Mouse (Mus musculus): Measurements from ENCODE around the gene Map3k3. TPM values are rescaled to one million over a fixed set of nuclear protein-coding genes. Genes with fewer than 3 reads are reported as not detected.

The Map3k3 gene
- 16.5 and 18.7 TPM in 2 replicates for polyA plus RNA-seq (2014; fragmentation: Nextera tagmentation; extraction: Ambion mirVana)

DNA sequence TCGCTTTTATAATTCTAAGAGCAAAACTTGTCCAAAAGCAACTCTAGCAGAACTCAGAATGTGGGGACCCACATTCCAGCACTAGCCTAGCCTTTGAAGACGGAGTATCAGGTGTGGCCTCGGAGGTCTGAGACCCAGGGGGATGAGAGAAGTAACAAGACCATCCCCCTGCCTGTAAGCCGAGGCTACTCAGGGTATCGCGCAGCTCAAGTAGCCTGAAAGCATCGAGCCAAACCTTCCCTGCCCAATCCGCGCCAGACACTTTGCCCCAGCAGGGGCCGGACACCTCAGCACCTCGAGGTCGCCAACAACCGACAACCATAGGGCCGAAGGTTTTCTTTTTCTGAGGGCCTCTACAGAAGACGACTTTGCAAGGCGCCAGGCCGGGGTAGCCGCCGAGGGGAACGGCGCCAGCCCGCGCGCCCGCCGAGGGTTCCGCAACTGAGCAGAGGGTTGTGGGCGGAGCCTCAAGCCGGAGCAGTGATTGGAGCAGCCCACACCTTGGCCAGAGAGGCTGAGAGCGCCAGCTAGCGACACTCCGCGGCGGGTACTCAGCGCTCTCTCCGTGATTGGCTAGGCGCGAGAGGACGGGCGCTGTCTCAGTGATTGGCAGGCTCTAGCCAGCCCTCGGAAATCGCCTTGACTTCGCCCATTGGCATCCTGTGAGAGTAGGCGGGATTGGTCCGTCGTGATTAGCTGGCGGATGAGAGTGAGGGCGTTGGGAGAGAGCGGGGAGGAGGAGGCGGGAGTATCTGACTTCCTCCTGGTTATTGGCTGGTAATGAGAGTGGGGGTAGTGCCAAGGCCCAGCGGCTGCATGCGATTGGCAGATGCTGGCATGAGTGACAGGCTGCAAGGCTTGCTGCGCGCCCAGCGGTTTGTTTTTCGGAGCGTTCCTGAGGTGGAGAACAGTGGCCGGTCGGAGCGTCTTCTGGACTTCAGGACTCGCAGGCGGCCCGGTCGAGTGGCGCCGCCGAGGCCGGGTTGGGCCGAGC lies at the start of gene Map3k3:
Gene Map3k3 (plus strand): TSS at position 906 of the 994 bp plus-strand sequence.
- WGBS, result under 1% methylated on average over 69 of the region's 69 CpGs
- peak; percentile 99 for ATAC-seq (ENCODE audit: low FRiP score)

DNA sequence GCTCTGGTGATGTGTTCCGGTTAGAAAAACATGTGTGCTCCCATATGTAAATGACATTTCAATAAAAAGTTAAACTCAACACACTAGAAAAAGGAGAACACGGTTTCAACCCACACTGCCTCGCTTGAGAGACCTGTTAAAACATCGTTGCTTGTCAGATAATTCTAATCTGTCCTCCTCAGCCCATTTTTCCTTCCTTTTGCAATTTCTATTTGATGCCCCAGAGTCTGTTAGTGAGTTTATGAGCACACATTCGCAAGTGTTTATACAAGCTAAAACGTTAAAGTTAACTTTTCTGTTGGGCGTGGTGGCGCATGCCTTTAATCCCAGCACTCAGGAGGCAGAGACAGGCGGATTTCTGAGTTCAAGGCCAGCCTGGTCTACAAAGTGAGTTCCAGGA lies 49.4 kb upstream of the Map3k3 start:
- ATAC-seq (ENCODE audit: low FRiP score), result no peak
- 92% methylated on average over 9 of the region's 9 CpGs for WGBS

More for the DNA sequence above, at the start of gene Map3k3:
- H3K36me3 ChIP-seq (replicated peaks; ENCODE audit: control insufficient read depth, insufficient read depth), result no peaks in the 10 kb centered on the region
- no peaks in the 10 kb centered on the region for H3K27me3 ChIP-seq (ENCODE audit: control insufficient read depth, insufficient read depth, low read length)
- peaks cover 16% of the 10 kb centered on the region for H3K4me1 ChIP-seq (replicated peaks; ENCODE audit: control insufficient read depth, insufficient read depth, low read length)
- peak within 1 kb of the TSS; percentile 98 for H3K4me3 ChIP-seq (replicated peaks; ENCODE audit: low read length)
- peak within 1 kb of the TSS; percentile 78 for H3K4me2 ChIP-seq (replicated peaks)
- peak within 1 kb of the TSS; percentile 96 for H3K27ac ChIP-seq
- H3K9ac ChIP-seq, result peak within 1 kb of the TSS; percentile 92
- H3K9me3 ChIP-seq (ENCODE audit: control insufficient read depth, low read length), result no peaks in the 10 kb centered on the region
- DNase-seq (ENCODE audit: low spot score), result peak; percentile 97

DNA sequence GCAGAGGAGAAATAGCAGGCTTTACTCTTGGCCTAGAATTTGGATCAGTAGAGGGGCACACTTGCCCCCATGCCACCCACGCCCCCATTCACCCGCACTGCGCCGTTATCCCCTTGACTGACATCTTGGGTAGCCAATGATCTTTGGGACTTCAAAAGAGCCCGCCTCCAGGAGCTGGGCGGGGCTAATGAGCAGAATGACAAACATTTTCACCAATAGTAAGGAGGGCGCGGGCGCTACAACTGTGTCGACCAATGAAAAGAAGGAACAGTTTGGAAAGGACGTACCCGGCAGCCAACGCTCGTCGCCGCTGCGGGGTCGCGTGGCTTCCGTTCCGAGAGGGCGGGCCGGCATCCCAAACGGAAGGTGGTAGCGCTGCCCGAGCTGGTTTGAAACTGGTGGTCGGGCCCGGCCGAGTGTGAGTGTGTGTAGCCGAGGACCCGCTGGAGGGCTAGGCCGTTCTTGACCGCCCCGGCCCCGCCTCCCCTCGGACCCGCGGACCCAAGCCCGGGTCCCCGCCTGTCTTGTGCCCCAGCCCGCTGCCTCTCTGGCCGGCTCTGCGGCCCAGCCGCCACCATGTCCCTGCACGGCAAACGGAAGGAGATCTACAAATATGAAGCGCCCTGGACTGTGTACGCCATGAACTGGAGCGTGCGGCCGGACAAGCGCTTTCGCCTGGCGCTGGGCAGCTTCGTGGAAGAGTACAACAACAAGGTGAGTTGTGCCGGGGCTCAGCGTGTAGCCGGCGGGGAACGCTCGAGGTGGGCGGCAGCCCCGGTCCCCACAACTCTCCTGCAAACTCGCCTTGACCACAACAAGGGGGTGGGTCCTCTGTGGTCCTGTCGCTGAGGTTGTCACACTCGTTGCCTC lies 47.6 kb upstream of the Map3k3 start, which contains the start of gene Dcaf7:
Gene Dcaf7 (plus strand): TSS at position 325 of the 870 bp plus-strand sequence.
- ATAC-seq (ENCODE audit: low FRiP score), result peak; percentile 98
- Histone ChIP-seq H3K36me3 (replicated peaks; ENCODE audit: control insufficient read depth, insufficient read depth) (no peaks in the 10 kb centered on the region), H3K9ac (peak within 1 kb of the TSS; percentile 93), H3K27ac (peak within 1 kb of the TSS; percentile 94), H3K27me3 (ENCODE audit: control insufficient read depth, insufficient read depth, low read length) (no peaks in the 10 kb centered on the region), H3K4me2 (replicated peaks) (peak within 1 kb of the TSS; percentile 73), H3K9me3 (ENCODE audit: control insufficient read depth, low read length) (no peaks in the 10 kb centered on the region), H3K4me3 (replicated peaks; ENCODE audit: low read length) (peak within 1 kb of the TSS; percentile 78), H3K4me1 (replicated peaks; ENCODE audit: control insufficient read depth, insufficient read depth, low read length) (peaks cover 22% of the 10 kb centered on the region)
- peak; percentile 100 for DNase-seq (ENCODE audit: low spot score)
- under 1% methylated on average over 60 of the region's 66 CpGs for WGBS

More for the DNA sequence above, 49.4 kb upstream of the Map3k3 start:
- H3K36me3 ChIP-seq (replicated peaks; ENCODE audit: control insufficient read depth, insufficient read depth), result no peaks in the 10 kb centered on the region
- peaks cover 22% of the 10 kb centered on the region for H3K4me1 ChIP-seq (replicated peaks; ENCODE audit: control insufficient read depth, insufficient read depth, low read length)
- no peaks in the 10 kb centered on the region for H3K9me3 ChIP-seq (ENCODE audit: control insufficient read depth, low read length)
- H3K27me3 ChIP-seq (ENCODE audit: control insufficient read depth, insufficient read depth, low read length), result no peaks in the 10 kb centered on the region
- no peak overlapping the region for H3K9ac ChIP-seq
- no peak overlapping the region for H3K4me2 ChIP-seq (replicated peaks)
- H3K27ac ChIP-seq, result no peak overlapping the region
- no peak for DNase-seq (ENCODE audit: low spot score)
- no peak overlapping the region for H3K4me3 ChIP-seq (replicated peaks; ENCODE audit: low read length)

DNA sequence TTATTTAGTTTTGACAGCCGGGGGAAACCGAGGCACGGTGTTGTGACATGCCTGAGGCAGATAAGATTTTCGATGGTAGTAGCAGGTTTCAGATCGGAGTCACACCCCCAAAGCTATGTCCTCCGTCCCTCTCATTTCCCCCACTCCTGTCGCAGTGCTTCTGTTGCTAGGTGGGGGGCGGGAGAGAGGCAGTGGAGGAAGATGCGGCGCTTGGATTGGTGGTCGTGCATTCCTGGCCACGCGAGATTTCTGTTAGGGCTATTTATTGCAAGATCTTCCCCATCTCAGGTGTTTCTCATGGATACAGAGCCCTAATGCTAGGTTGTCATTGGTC lies 47.0 kb upstream of the Map3k3 start:
- peaks cover 22% of the 10 kb centered on the region for H3K4me1 ChIP-seq (replicated peaks; ENCODE audit: control insufficient read depth, insufficient read depth, low read length)
- H3K27me3 ChIP-seq (ENCODE audit: control insufficient read depth, insufficient read depth, low read length), result no peaks in the 10 kb centered on the region
- peak overlapping the region; percentile 73 for H3K4me2 ChIP-seq (replicated peaks)
- H3K36me3 ChIP-seq (replicated peaks; ENCODE audit: control insufficient read depth, insufficient read depth), result no peaks in the 10 kb centered on the region
- DNase-seq (ENCODE audit: low spot score) (peak; percentile 71), ATAC-seq (ENCODE audit: low FRiP score) (peak; percentile 53)
- peak overlapping the region; percentile 78 for H3K4me3 ChIP-seq (replicated peaks; ENCODE audit: low read length)
- H3K9me3 ChIP-seq (ENCODE audit: control insufficient read depth, low read length), result no peaks in the 10 kb centered on the region
- peak overlapping the region; percentile 94 for H3K27ac ChIP-seq
- H3K9ac ChIP-seq, result peak overlapping the region; percentile 93
- under 1% methylated on average over 13 of the region's 13 CpGs for WGBS

DNA sequence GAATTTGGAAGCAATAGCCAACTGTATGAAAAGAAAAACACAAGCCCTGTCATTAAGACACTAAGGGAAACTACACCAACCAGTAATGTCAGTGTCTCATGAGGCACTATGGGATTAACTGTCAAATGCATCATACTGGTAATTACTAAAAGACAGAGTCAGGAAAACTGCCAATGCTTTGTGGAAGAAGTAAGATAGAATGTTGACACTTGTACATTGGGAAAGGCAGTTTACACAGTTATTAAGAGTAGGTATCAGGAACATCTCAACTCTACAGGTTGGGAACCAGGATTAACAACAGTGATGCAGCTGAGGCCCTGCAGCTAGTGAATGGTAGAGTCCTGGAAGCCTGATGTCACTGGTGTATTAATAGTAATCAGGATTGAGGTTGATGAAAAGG lies 40.1 kb upstream of the Map3k3 start:
- Histone ChIP-seq H3K4me2 (replicated peaks) (no peak overlapping the region), H3K27me3 (ENCODE audit: control insufficient read depth, insufficient read depth, low read length) (no peaks in the 10 kb centered on the region), H3K9ac (no peak overlapping the region), H3K27ac (no peak overlapping the region), H3K4me3 (replicated peaks; ENCODE audit: low read length) (no peak overlapping the region), H3K36me3 (replicated peaks; ENCODE audit: control insufficient read depth, insufficient read depth) (peaks cover 30% of the 10 kb centered on the region), H3K4me1 (replicated peaks; ENCODE audit: control insufficient read depth, insufficient read depth, low read length) (no peaks in the 10 kb centered on the region; the same call in 1 of the 2 replicates), H3K9me3 (ENCODE audit: control insufficient read depth, low read length) (no peaks in the 10 kb centered on the region)
- DNase-seq (ENCODE audit: low spot score) (no peak), ATAC-seq (ENCODE audit: low FRiP score) (no peak)

DNA sequence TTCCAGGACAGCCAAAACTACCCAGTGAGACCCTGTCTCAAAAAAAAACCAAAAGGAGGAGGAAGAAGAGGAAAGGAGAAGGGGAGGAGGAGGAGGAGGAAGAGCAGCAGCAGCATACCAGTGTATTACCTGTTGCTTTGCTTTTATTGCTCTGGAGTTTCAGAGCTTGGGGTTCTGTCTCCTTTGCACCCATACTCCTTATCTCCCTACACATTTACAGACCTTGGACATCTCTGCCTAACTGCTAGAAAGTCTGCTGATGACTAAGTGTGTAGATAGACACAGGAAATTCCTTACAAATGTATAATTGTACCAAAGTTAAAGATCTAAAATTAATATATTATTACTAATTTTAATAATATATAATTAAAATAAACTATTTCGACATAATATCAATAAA lies 39.2 kb upstream of the Map3k3 start:
- Histone ChIP-seq H3K36me3 (replicated peaks; ENCODE audit: control insufficient read depth, insufficient read depth) (peaks cover 39% of the 10 kb centered on the region), H3K9ac (no peak overlapping the region), H3K27ac (no peak overlapping the region), H3K9me3 (ENCODE audit: control insufficient read depth, low read length) (no peaks in the 10 kb centered on the region), H3K4me3 (replicated peaks; ENCODE audit: low read length) (no peak overlapping the region), H3K27me3 (ENCODE audit: control insufficient read depth, insufficient read depth, low read length) (no peaks in the 10 kb centered on the region), H3K4me1 (replicated peaks; ENCODE audit: control insufficient read depth, insufficient read depth, low read length) (no peaks in the 10 kb centered on the region), H3K4me2 (replicated peaks) (no peak overlapping the region)
- ATAC-seq (ENCODE audit: low FRiP score) (no peak), DNase-seq (ENCODE audit: low spot score) (no peak)
- WGBS, result 100% methylated on average over 1 of the region's 1 CpGs

DNA sequence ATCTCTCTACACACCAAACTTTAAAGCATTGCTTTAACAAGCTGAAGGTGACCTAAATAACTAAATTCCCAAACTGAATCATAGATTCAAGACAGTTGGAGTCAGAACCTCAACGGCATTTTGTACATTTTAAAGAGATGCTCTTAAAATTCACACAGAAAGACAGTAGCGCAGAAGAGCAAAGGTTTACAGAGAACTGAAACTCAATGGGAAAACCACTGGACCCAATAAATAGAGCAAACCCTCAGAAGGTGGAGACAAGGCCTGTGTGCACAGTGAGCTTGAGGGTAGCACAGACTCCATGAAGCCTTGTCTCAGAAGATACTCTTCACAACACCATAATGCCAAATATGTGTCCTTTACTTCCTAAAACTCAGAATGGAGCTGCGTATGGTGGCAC lies 38.6 kb upstream of the Map3k3 start:
- H3K27ac ChIP-seq, result no peak overlapping the region
- no peak overlapping the region for H3K4me2 ChIP-seq (replicated peaks)
- no peak for DNase-seq (ENCODE audit: low spot score)
- H3K9ac ChIP-seq, result no peak overlapping the region
- H3K4me3 ChIP-seq (replicated peaks; ENCODE audit: low read length), result no peak overlapping the region
- H3K27me3 ChIP-seq (ENCODE audit: control insufficient read depth, insufficient read depth, low read length), result no peaks in the 10 kb centered on the region
- ATAC-seq (ENCODE audit: low FRiP score), result no peak
- H3K36me3 ChIP-seq (replicated peaks; ENCODE audit: control insufficient read depth, insufficient read depth), result peaks cover 44% of the 10 kb centered on the region
- no peaks in the 10 kb centered on the region for H3K9me3 ChIP-seq (ENCODE audit: control insufficient read depth, low read length)
- H3K4me1 ChIP-seq (replicated peaks; ENCODE audit: control insufficient read depth, insufficient read depth, low read length), result no peaks in the 10 kb centered on the region
- 98% methylated on average over 3 of the region's 3 CpGs for WGBS

DNA sequence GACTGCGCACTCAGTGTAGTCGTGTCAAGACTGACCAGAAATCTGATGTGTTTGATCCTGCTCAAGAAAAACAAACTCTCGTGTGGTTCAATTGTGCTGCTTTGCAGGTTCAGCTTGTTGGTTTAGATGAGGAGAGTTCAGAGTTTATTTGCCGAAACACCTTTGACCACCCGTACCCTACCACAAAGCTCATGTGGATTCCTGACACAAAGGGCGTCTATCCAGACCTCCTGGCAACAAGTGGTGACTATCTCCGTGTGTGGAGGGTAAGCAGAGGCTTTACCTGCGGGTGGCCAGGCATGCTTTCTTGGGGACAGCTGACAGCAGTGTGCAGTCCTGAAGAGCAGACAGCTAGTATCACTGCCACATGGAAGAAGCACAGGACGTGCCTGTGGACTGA lies 37.8 kb upstream of the Map3k3 start:
- H3K4me1 ChIP-seq (replicated peaks; ENCODE audit: control insufficient read depth, insufficient read depth, low read length), result no peaks in the 10 kb centered on the region
- 93% methylated on average over 9 of the region's 9 CpGs for WGBS
- DNase-seq (ENCODE audit: low spot score) (no peak), ATAC-seq (ENCODE audit: low FRiP score) (no peak)
- H3K4me3 ChIP-seq (replicated peaks; ENCODE audit: low read length), result no peak overlapping the region
- H3K9ac ChIP-seq, result no peak overlapping the region
- no peaks in the 10 kb centered on the region for H3K9me3 ChIP-seq (ENCODE audit: control insufficient read depth, low read length)
- H3K27me3 ChIP-seq (ENCODE audit: control insufficient read depth, insufficient read depth, low read length), result no peaks in the 10 kb centered on the region
- no peak overlapping the region for H3K4me2 ChIP-seq (replicated peaks)
- H3K36me3 ChIP-seq (replicated peaks; ENCODE audit: control insufficient read depth, insufficient read depth), result peaks cover 52% of the 10 kb centered on the region
- H3K27ac ChIP-seq, result no peak overlapping the region

DNA sequence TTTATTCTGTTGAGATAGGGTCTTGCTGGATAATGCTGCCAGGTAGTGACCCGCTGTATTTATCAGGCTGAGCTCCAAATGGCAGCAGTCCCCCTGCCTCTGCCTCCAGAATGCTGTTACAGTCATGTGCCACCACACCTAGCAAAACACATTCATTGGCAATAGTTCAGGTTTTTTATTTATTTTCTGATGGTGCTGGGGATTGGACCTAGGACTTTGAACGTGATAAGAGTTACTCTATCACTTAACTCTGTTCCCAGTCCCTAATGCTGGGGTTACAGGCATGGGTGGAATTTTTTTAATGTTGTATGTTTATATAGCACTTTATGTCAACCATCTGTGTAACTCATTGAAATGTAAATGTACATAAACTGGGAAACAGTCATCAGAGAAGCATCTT lies 30.5 kb upstream of the Map3k3 start:
- Histone ChIP-seq H3K9ac (no peak overlapping the region), H3K4me1 (replicated peaks; ENCODE audit: control insufficient read depth, insufficient read depth, low read length) (no peaks in the 10 kb centered on the region), H3K27me3 (ENCODE audit: control insufficient read depth, insufficient read depth, low read length) (no peaks in the 10 kb centered on the region), H3K4me3 (replicated peaks; ENCODE audit: low read length) (no peak overlapping the region), H3K27ac (no peak overlapping the region), H3K4me2 (replicated peaks) (no peak overlapping the region), H3K36me3 (replicated peaks; ENCODE audit: control insufficient read depth, insufficient read depth) (peaks cover 99% of the 10 kb centered on the region), H3K9me3 (ENCODE audit: control insufficient read depth, low read length) (no peaks in the 10 kb centered on the region)
- DNase-seq (ENCODE audit: low spot score) (no peak), ATAC-seq (ENCODE audit: low FRiP score) (no peak)
- WGBS, result 99% methylated on average over 2 of the region's 2 CpGs

Measured in hindbrain, embryonic 14.5 days (tissue).